Mouse (Mus musculus) lung, embryonic 15.5 days (tissue): ENCODE measurements at regions not wholly inside any gene's neighbourhood (a gene's known extent, or its start where the extent isn't known, plus 50 kb on each side); places are given as distances from the start of the nearest gene placed in this dataset.
"Not testable (repeated sequence)": the region's sequence is repeated elsewhere in the genome, so short reads cannot be mapped to it uniquely, and the experiment has no call there.

Source experiments
- ATAC-seq: fragments of 200-750 bp; cut with Nextera tagmentation; 2 replicates; pipeline ENCODE4 v1.8.0; 2017; ENCODE audit warnings: moderate number of reproducible peaks, borderline replicate concordance; ENCODE audit not compliant: low FRiP score, low TSS enrichment; ENCODE audit errors: extremely low read depth
- H3K27ac ChIP-seq: fragments of 300-500 bp; sonication (generic); 2 replicates; pipeline ENCODE4 v1.5.1; 2015; ENCODE audit warnings: moderate library complexity, mild to moderate bottlenecking, inconsistent platforms
- H3K27me3 ChIP-seq: fragments of 300-500 bp; sonication (generic); 2 replicates; pipeline ENCODE4 v1.6.1; 2015; ENCODE audit warnings: inconsistent platforms
- H3K36me3 ChIP-seq: fragments of 300-500 bp; sonication (generic); 2 replicates; pipeline ENCODE4 v1.6.1; 2015; ENCODE audit warnings: inconsistent platforms
- H3K4me1 ChIP-seq: fragments of 300-500 bp; sonication (generic); 2 replicates; pipeline ENCODE4 v1.6.1; 2015; ENCODE audit warnings: inconsistent platforms
- H3K4me2 ChIP-seq: fragments of 300-500 bp; sonication (generic); 2 replicates; pipeline ENCODE4 v1.6.1; 2015; ENCODE audit warnings: inconsistent platforms, mild to moderate bottlenecking, moderate library complexity
- H3K4me3 ChIP-seq: fragments of 300-500 bp; sonication (generic); 2 replicates; pipeline ENCODE4 v1.5.1; 2015; ENCODE audit warnings: mild to moderate bottlenecking, inconsistent platforms
- H3K9ac ChIP-seq: fragments of 300-500 bp; sonication (generic); 2 replicates; pipeline ENCODE4 v1.6.1; 2015; ENCODE audit warnings: inconsistent platforms
- H3K9me3 ChIP-seq: fragments of 300-500 bp; sonication (generic); 2 replicates; pipeline ENCODE4 v1.6.1; 2016; ENCODE audit warnings: inconsistent platforms
- WGBS: fragments of 180-500 bp; shearing (Covaris S2); methylation state at CpG from one replicate; pipeline ENCODE4 v1.1.7; 2015; 5-methylcytosine and 5-hydroxymethylcytosine counted together

- no peaks in the 10 kb centered on the region for H3K27me3 ChIP-seq
- H3K27ac ChIP-seq: no peak overlapping the region
- no peak overlapping the region for H3K9ac ChIP-seq
- 82% methylated on average over 3 of the region's 3 CpGs for WGBS
- no peak overlapping the region for H3K4me2 ChIP-seq
- no peaks in the 10 kb centered on the region for H3K9me3 ChIP-seq
- ATAC-seq: no peak
- H3K36me3 ChIP-seq: no peaks in the 10 kb centered on the region
- H3K4me1 ChIP-seq: no peaks in the 10 kb centered on the region
- H3K4me3 ChIP-seq: no peak overlapping the region
Observed at GRCm38 (mm10) chr8:113490891-113491290, 144.5 kb upstream of the Mon1b start.

GRCm38 (mm10) chr8:113496896-113497295 is 138.5 kb upstream of the Mon1b start:
- Histone ChIP-seq H3K4me3 (no peak overlapping the region), H3K4me1 (no peaks in the 10 kb centered on the region), H3K9ac (no peak overlapping the region), H3K36me3 (no peaks in the 10 kb centered on the region), H3K27ac (no peak overlapping the region), H3K4me2 (no peak overlapping the region), H3K9me3 (no peaks in the 10 kb centered on the region), H3K27me3 (no peaks in the 10 kb centered on the region)
- 34% methylated on average over 12 of the region's 12 CpGs for WGBS
- peak; percentile 94 for ATAC-seq

- Histone ChIP-seq H3K9ac (no peak overlapping the region), H3K4me1 (no peaks in the 10 kb centered on the region), H3K4me3 (no peak overlapping the region), H3K27me3 (no peaks in the 10 kb centered on the region), H3K9me3 (no peaks in the 10 kb centered on the region), H3K4me2 (no peak overlapping the region), H3K36me3 (no peaks in the 10 kb centered on the region), H3K27ac (no peak overlapping the region)
- ATAC-seq: peak; percentile 46; the same call in 1 of the 2 replicates
- WGBS: 57% methylated on average over 4 of the region's 4 CpGs
Observed at GRCm38 (mm10) chr8:113502671-113503070, 132.7 kb upstream of the Mon1b start.

GRCm38 (mm10) chr8:113512856-113513255 is 122.5 kb upstream of the Mon1b start:
- no peak overlapping the region for H3K4me2 ChIP-seq
- H3K9me3 ChIP-seq: no peaks in the 10 kb centered on the region
- H3K27me3 ChIP-seq: no peaks in the 10 kb centered on the region
- no peak overlapping the region for H3K27ac ChIP-seq
- no peak for ATAC-seq
- WGBS: 93% methylated on average over 4 of the region's 4 CpGs
- H3K9ac ChIP-seq: no peak overlapping the region
- no peaks in the 10 kb centered on the region for H3K36me3 ChIP-seq
- H3K4me1 ChIP-seq: no peaks in the 10 kb centered on the region
- H3K4me3 ChIP-seq: no peak overlapping the region

GRCm38 (mm10) chr8:113513886-113514730 is 121.3 kb upstream of the Mon1b start:
- H3K9me3 ChIP-seq: no peaks in the 10 kb centered on the region
- no peaks in the 10 kb centered on the region for H3K27me3 ChIP-seq
- H3K4me1 ChIP-seq: no peaks in the 10 kb centered on the region
- 54% methylated on average over 14 of the region's 14 CpGs for WGBS
- H3K4me3 ChIP-seq: no peak overlapping the region
- H3K27ac ChIP-seq: no peak overlapping the region
- ATAC-seq: no peak
- H3K4me2 ChIP-seq: no peak overlapping the region
- no peak overlapping the region for H3K9ac ChIP-seq
- no peaks in the 10 kb centered on the region for H3K36me3 ChIP-seq

- 80% methylated on average over 4 of the region's 4 CpGs for WGBS
- not testable (repeated sequence) for H3K4me2 ChIP-seq, ATAC-seq, H3K4me3 ChIP-seq, H3K4me1 ChIP-seq, H3K27me3 ChIP-seq, H3K36me3 ChIP-seq, H3K9me3 ChIP-seq, H3K27ac ChIP-seq, H3K9ac ChIP-seq
Observed at GRCm38 (mm10) chr8:113514731-113515375, 120.5 kb upstream of the Mon1b start.

- H3K27me3 ChIP-seq: no peaks in the 10 kb centered on the region
- H3K9me3 ChIP-seq: no peaks in the 10 kb centered on the region
- no peak for ATAC-seq
- H3K9ac ChIP-seq: no peak overlapping the region
- H3K4me3 ChIP-seq: no peak overlapping the region
- H3K36me3 ChIP-seq: no peaks in the 10 kb centered on the region
- no peaks in the 10 kb centered on the region for H3K4me1 ChIP-seq
- H3K27ac ChIP-seq: no peak overlapping the region
- no peak overlapping the region for H3K4me2 ChIP-seq
- WGBS: 72% methylated on average over 7 of the region's 7 CpGs
Observed at GRCm38 (mm10) chr8:113516176-113516575, 119.2 kb upstream of the Mon1b start.

GRCm38 (mm10) chr8:113517912-113518311 is 117.5 kb upstream of the Mon1b start:
- no peaks in the 10 kb centered on the region for H3K4me1 ChIP-seq
- no peak overlapping the region for H3K4me2 ChIP-seq
- no peak overlapping the region for H3K9ac ChIP-seq
- WGBS: 83% methylated on average over 1 of the region's 1 CpGs
- H3K4me3 ChIP-seq: no peak overlapping the region
- H3K27me3 ChIP-seq: no peaks in the 10 kb centered on the region
- no peaks in the 10 kb centered on the region for H3K36me3 ChIP-seq
- no peak overlapping the region for H3K27ac ChIP-seq
- no peaks in the 10 kb centered on the region for H3K9me3 ChIP-seq
- no peak for ATAC-seq

GRCm38 (mm10) chr8:113523561-113523960 is 111.8 kb upstream of the Mon1b start:
- Histone ChIP-seq H3K4me2 (no peak overlapping the region), H3K27me3 (no peaks in the 10 kb centered on the region), H3K9ac (no peak overlapping the region), H3K9me3 (no peaks in the 10 kb centered on the region), H3K4me1 (0 out of 2 replicates have a peak, but pooled peaks cover 2% of the 10 kb centered on the region), H3K36me3 (no peaks in the 10 kb centered on the region), H3K4me3 (no peak overlapping the region), H3K27ac (no peak overlapping the region)
- ATAC-seq: no peak
- 43% methylated on average over 1 of the region's 1 CpGs for WGBS

- peak overlapping the region; percentile 50 for H3K27ac ChIP-seq
Observed at GRCm38 (mm10) chr8:113531116-113531665, 104.2 kb upstream of the Mon1b start.

GRCm38 (mm10) chr8:113532881-113533280 is 102.5 kb upstream of the Mon1b start:
- Histone ChIP-seq H3K4me2 (no peak overlapping the region), H3K4me3 (no peak overlapping the region), H3K4me1 (peaks cover 8% of the 10 kb centered on the region), H3K36me3 (no peaks in the 10 kb centered on the region), H3K9ac (no peak overlapping the region), H3K27me3 (no peaks in the 10 kb centered on the region), H3K9me3 (no peaks in the 10 kb centered on the region), H3K27ac (no peak overlapping the region)
- 43% methylated on average over 4 of the region's 4 CpGs for WGBS
- ATAC-seq: no peak

More at GRCm38 (mm10) chr8:113531116-113531665, 104.2 kb upstream of the Mon1b start:
- 29% methylated on average over 10 of the region's 10 CpGs for WGBS
- Histone ChIP-seq H3K27me3 (no peaks in the 10 kb centered on the region), H3K4me3 (no peak overlapping the region), H3K4me1 (peaks cover 8% of the 10 kb centered on the region), H3K4me2 (peak overlapping the region; percentile 42), H3K9ac (no peak overlapping the region), H3K9me3 (no peaks in the 10 kb centered on the region), H3K36me3 (no peaks in the 10 kb centered on the region)
- peak; percentile 76; the same call in 1 of the 2 replicates for ATAC-seq

GRCm38 (mm10) chr8:113541437-113541836 is 94.0 kb upstream of the Mon1b start:
- Histone ChIP-seq H3K9me3 (no peaks in the 10 kb centered on the region), H3K4me2 (no peak overlapping the region), H3K27me3 (no peaks in the 10 kb centered on the region), H3K9ac (no peak overlapping the region), H3K36me3 (no peaks in the 10 kb centered on the region), H3K4me3 (no peak overlapping the region), H3K4me1 (no peaks in the 10 kb centered on the region), H3K27ac (no peak overlapping the region)
- 80% methylated on average over 6 of the region's 6 CpGs for WGBS
- ATAC-seq: no peak
